8 mouse cellular contexts compared by ENCODE assay signal in the genomic region with DNA sequence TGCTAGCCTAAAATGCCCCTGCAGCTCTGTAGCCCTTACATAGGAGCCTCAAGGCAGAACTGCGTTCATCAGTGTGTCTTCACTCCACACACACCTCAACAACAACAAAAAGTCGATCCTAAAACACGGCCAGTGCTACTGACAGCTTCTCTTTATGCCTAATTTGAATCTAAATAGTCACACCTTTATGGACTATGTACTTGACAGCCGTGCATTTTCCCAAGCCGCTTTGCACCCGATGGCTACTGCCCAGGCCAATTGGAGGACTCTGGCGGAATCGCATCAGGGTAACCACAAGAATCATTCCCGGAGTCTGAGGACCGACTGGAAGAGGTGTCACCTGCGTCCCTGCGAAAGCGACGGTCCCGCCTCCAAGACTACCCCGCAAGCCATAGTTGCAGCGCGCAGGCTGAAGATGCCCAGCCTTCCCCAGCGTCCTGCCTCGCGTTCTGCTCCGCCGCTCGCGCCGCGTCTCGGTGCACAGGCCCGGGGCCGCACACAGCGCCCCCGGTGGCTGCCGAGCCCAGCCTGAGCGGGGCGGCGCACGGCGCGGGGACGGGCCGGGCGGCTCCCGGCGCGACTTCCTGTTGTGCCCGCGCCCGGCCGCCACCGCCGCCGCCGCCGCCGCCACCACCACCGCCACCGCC. TPM values are rescaled to one million over a fixed set of nuclear protein-coding genes. Genes with fewer than 3 reads are reported as not detected.
DNase-seq lines count a peak whose midpoint lies in the region; ATAC-seq and TF ChIP-seq lines count a peak whose summit lies in the region.

A gene (plus strand): TSS at position 545 of the 647 bp plus-strand sequence.

- in situ Hi-C loops in Patski (cut with MboI; ENCODE audit: low pct_unique_long_range_greater_than_20kb) = no loop called here

- H3K36me3 ChIP-seq in hindbrain, embryonic 12.5 days = peaks cover 13% of the 10 kb centered on the region

- H3K4me3 ChIP-seq in hindbrain, embryonic 12.5 days = peak within 1 kb of the TSS; percentile 90

- no peaks in the 10 kb centered on the region for H3K9me3 ChIP-seq in hindbrain, embryonic 12.5 days (replicated peaks)

- under 1% methylated on average over 33 of the region's 57 CpGs for WGBS in hindbrain, embryonic 12.5 days

- peak within 1 kb of the TSS; percentile 97 for H3K27ac ChIP-seq in hindbrain, embryonic 12.5 days

- peak within 1 kb of the TSS; percentile 97 for H3K4me2 ChIP-seq in hindbrain, embryonic 12.5 days (replicated peaks)

- no peaks in the 10 kb centered on the region for H3K27me3 ChIP-seq in Patski
- peaks cover 5% of the 10 kb centered on the region; the same call in 1 of the 2 replicates for H3K27me3 ChIP-seq in hindbrain, embryonic 12.5 days

- H3K9ac ChIP-seq in hindbrain, embryonic 12.5 days = peak within 1 kb of the TSS; percentile 95

- ATAC-seq in Patski = peak; percentile 67
- peak; percentile 71 for ATAC-seq in hindbrain, embryonic 12.5 days (ENCODE audit: low FRiP score)

- DNase-seq in Patski (ENCODE audit: low read depth, low spot score) = no peak
- DNase-seq in cerebellum, postnatal 10 days = peak; percentile 87 to 89
- DNase-seq in frontal cortex, postnatal 25 days (ENCODE audit: low spot score in 2 of 2) = peak; percentile 45 to 56
- peak; percentile 61 to 66 for DNase-seq in layer of hippocampus, postnatal 25 days (ENCODE audit: extremely low spot score in 1 of 2, low spot score in 1 of 2)
- peak; percentile 80 for DNase-seq in lung, postnatal 14 days
- DNase-seq in ovary, postnatal 36 days (ENCODE audit: low spot score) = peak; percentile 82
- peak; percentile 82 to 87 for DNase-seq in thymus, postnatal 36 days

- H3K4me1 ChIP-seq in hindbrain, embryonic 12.5 days = peaks cover 39% of the 10 kb centered on the region

- POLR2A ChIA-PET in Patski (lab: Charles Lee) = interaction anchor here (1.2 kb wide), 1 partner anchor 64 kb away, joined by 3 read pairs; no protein-coding TSS in a partner anchor

- TF ChIP-seq CTCF in Patski (IDR thresholded peaks at IDR 0.05) = no peak

- CTCF ChIA-PET in Patski (lab: Charles Lee) = interaction anchor here (0.9 to 1.2 kb wide), 2 partner anchors 10 to 31 kb away, joined by 3 to 4 read pairs; no protein-coding TSS in a partner anchor

RNA-seq across cellular contexts. Expression of the gene that starts here (rescaled TPM):
- 62.7 TPM for polyA plus RNA-seq in Patski (2021)
- 31.6 and 34.7 TPM in 2 replicates for polyA plus RNA-seq in hindbrain, embryonic 12.5 days (2016; fragmentation: Nextera tagmentation; extraction: Ambion mirVana)
- total RNA-seq in layer of hippocampus, postnatal 25 days (2021) = 10 to 100 TPM; 33.9 to 47.9 TPM
